Mouse (Mus musculus) c-Kit-positive CD71-negative TER-119-negative erythroid progenitor cells, embryonic 14.5 days (primary cell): ENCODE data around the gene Dennd1c.

Source experiments
- DNase-seq: peaks from one replicate; pipeline ENCODE4 v3.0.0-alpha.2; 2013; ENCODE audit warnings: low read depth

The Dennd1c gene

DNA sequence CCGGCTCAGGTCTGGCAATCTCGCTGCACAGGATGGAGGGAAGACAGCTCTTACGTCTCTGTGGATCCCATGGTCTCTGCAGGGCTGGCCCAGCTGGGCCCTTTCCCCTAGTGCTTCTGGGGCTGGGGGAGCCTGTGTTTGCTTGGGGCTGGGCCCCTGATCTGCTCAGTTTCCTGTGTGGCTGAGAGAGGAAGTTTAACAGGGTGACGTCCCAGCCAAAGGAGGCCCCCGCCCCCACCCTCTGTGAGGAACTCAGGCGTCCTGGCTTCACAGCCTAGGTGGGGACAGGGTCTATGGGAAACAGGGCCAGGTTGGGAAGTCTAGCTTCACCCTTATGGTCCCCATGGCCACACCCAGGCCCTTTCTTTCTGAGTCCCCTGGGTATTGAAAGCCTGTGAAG, at the start of gene Dennd1c:
Dennd1c (minus strand) TSS at position 179 of the 400 bp plus-strand sequence.
- peak; percentile 63 for DNase-seq

DNA sequence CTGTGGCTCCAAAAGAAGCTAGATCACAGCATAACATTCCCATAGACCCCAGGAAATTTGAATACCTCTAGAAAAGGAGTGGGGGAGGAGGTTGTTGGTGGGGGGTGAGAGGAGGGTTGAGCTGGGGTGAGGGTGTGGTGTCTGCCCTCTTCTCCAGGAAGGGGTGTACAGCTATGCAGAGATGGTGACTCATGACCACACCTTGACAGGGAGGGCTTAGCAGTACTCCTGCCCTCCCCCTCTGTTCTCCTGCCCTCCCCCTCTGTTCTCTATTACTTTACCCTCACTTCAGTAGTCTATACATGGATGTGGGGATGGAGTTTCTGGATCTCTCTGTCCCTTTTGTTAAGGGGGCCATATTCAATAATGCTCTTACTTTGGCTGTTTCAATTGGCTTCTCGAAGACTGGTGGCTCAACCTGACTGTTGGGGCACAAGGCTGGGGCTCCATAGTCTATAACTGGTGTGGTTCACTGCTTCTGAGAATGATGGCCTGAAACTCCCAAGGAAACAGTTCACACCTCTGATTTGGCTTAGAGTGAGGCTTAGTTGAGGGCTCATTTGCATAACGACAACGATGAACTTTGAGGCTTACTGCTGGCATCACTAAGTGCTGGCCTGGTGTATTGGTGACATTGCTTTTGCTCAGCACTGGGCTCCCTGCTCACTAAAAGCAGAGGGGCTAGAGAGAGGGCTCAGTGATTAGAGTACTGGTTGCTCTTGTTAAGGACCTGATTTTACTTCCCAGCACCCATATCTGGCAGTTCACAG, 47.7 kb upstream of the Dennd1c start:
- DNase-seq, result no peak

DNA sequence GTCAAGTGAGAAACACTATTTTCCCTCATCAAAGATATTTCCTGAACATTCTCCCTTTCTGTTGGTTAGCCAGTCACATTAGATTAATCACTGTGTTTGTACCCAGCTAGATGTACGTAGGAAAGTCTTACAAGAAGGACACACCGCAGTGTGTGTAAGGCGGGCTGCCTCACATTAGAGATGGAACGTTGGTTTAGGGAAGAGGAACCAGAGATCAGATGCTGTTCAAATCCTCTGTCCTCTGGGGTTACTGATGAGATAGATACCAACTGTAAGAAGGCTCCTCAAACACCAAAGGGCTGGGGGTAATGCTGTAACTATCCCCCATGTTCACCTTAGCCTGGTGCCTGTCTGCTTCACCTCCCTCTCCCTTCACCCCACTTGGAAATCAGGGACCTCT, 46.5 kb upstream of the Dennd1c start:
- no peak for DNase-seq

DNA sequence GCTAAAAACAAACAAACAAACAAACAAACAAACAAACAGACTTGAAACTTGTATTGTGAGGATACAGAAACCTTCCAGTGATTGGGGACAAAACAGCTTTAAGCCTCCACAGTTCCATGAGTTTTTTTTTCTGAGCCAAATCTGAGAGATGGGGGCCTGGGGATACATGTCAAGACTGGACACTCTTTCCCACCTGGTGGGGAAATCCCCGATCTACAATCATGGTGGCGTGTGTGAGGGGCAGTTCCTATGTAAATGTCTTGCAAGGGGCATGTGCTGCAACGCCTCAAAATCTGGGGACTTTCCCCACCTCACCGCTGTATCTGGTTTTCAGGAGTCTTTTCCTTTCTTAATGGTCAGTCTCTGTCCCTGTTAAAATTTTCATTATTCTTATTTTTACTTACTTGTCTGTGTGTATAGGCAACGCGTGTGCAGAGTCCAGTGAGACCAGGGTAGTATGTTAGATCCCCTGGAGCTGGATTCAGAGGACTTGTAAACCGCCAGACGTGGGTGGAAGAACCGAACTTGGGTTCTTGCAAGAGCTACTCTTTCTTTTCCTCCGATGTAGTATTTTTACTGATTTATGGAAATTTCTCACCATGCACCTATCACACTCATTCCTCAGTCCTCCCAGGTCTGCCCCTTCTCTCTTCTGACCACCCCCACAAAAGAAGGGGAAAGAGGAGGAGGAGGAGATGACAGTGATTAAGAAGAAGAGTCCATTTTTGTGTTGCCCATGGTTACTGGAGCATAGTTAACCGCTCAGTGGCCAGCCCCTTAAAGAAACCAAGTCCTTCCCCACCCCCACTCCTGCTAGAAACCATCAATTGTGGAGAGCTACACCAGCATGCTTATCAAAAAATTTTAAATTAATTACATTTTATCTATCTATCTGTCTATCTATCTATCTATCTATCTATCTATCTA, 45.1 kb upstream of the Dennd1c start:
- DNase-seq, result no peak

DNA sequence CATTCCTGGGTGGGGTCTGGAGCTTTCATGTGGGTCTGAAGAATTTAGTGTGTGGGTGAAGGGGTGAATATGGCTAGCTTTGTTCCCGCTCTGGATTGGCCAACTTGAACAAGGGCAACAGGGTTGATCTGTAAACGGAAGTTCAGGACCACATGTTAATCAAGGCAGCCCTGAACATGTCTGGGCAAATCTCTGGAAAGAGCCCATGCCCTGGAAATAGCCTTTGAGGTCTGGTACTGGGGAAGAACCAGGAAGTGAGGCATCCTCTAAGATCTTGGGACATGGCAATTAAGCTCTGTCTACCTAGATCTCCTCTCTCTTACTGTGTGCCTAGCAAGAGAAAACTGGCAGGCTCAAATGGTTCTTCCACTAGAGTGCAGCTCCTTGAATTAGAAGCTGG, 43.5 kb upstream of the Dennd1c start:
- no peak for DNase-seq

DNA sequence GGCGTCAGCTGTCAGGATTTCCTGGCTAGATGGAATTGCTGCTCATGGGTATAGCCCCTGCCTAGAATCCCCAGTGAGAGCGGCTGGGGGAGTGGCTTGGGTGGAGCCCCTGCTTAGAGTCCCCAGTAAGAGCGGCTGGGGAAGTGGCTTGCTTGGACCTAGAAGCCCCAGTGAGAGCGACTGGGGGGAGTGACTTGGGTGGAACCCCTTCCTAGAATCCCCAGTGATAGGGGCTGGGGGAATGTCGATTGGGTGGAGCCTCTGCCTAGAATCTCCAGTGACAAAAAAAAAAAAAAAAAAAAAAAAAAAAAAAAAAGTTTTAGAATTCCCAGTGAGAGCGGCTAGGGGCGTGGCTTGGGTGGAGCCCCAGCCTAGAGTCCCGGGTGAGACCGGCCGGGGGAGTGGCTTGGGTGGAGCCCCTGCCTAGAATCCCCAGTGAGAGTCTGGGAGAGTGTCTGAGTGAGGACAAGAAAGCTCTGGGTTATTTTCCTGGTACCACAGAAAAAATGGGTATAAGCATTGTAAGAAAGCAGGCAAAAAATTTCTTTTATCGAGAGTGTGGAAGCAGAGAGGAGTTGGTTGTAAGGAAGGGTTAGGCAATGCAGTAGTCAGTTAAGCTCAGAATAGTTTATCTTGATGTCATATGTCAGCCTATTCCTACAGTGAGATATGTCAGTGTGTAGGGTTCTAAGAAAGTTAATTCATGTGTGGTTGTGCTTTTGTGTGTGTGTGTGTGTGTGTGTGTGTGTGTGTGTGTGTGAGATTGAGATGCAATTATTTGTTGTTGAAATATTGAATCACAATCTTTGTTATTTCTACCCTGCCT, 40.4 kb upstream of the Dennd1c start:
- DNase-seq, result no peak

DNA sequence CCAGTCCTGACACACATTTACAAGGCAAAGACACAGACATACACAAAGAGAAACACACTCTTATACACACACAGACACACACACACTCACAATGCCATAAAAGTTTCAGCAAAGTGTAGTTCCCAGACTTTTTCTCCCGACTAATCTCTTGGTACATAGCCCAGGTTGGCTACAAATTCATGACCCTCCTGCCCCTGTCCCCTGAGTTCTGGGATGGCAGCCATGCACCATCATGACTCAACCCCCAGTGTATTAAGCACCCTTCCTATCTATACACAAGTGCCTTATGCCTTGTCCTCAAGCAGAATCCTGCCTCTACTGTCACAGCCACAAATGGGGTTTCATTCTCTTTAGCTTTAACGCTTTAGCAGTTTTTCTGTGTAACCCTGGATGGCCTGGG, 38.5 kb upstream of the Dennd1c start:
- no peak for DNase-seq

DNA sequence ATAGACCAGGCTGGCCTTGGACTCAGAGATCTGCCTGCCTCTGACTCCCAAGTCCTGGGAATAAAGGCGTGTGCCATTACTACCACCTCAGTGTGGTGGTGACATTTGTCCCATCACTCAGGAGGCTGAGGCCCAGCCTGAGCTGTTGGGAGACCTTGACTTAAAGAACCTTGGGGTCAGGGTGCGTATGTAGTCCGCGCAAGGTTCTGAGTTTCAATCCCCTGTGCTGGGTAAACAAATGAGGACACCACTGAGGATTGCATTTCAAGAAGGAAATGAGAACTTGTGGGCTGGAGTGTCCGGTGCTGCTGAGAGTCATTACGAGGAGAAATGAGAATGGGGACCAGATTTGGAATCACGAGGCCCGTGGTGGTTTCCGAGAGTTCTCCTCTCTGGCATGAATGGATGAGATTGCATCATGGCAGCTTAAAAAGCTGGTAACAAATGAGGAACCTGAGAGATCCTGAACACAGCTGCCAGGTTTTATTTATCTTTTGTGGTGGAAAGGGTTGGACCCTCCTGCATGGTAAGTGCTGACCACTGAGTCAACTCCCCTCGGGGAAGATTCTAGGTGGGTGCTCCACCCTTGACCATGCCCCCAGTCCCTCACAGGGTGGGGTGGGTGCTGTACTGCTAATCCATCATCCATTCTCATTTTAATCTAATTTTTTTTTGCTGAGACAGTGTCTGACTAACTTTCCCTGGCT, 34.6 kb upstream of the Dennd1c start:
- DNase-seq, result no peak

DNA sequence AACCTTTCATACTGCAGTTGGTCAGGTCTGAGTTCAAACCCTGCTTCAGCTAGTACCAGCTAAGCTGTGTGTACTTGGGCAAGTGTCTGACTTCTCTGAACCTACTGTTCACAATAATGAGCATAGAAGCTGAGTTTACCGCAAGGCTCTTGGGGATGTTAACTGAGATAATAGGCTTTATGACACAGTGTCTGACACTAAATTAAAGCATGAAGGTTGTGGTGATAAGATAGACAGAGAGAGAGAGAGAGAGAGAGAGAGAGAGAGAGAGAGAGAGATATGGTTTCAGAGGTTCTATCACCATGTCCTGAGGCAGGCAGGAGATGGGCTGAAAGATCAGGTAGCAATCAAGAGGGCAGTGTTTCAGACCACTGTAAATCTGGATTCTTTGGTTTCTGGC, 31.7 kb upstream of the Dennd1c start:
- no peak for DNase-seq

DNA sequence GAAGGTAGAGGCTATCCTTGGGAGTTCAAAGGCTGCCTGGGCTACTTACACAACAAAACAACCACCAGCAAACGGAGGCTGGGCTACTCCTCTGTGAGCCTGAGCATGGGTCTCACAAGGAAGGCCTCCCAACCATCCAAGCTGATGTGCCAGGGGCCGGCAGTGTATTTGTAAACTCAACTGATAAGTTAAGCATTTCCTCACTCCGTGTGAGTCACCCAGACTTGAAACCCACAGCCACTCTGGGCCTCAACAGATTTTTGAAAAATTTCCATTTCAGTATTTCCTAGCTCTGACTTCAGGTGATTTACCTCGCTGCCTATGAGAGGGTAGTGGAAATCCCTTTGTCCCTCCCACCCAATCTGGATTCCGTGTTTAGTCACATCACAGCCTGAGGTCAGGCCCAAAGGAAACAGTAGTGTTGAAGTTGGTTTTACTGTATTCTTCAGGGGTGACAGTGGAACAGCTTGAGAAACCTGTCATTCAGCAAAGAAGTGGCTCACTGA, 30.4 kb upstream of the Dennd1c start:
- no peak for DNase-seq

DNA sequence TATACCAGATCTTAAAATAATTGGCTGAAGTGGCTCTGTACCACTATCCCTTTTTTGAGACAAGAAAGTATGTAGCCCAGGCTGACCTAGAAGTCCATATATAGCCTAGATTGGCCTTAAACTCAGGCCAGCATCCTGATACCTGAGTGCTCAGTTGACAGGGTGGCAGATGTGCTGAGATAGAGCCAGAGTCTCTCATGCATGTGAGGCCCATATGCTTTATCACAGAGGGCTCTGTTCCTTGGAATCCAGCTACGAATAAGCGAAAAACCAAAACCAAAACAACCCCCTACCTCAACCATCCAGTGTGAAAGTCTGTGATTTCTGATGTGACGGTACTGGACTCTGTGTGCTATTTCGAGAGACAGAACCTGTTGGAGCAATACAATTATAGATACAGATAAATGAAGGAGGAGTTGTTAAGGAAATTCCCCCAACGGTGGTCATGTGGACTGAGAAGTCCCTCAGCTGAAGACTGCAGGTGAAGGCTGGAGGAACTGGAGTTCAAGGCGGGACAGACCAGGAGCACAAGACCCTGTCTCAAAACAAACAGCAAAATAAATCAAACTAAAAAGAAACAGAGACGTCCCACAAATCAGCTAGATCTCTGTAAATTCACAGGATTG, 29.8 kb upstream of the Dennd1c start:
- no peak for DNase-seq

DNA sequence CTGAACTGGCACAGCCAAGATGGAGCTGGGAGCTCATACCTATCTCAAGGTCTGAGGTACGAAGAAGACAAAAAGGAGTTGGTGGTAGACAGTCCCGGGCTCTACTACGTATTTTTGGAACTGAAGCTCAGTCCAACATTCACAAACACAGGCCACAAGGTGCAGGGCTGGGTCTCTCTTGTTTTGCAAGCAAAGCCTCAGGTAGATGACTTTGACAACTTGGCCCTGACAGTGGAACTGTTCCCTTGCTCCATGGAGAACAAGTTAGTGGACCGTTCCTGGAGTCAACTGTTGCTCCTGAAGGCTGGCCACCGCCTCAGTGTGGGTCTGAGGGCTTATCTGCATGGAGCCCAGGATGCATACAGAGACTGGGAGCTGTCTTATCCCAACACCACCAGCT, 28.8 kb upstream of the Dennd1c start:
- no peak for DNase-seq

DNA sequence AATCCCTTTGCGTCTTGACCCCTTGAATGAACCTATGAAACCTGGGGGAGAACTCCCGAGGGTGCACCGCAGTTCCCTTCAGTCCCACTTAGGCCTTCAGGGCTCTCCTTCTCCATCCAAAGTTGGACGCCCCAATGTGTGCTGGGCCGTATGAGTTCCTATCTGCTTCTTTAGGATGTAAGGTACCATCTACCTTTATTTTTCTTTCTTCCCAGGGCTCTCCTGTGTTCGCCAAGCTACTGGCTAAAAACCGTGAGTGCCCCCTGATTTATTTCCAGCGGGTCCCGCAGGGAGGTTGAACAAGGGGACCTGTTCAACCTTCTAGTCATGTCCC, 27.7 kb upstream of the Dennd1c start:
- no peak for DNase-seq

DNA sequence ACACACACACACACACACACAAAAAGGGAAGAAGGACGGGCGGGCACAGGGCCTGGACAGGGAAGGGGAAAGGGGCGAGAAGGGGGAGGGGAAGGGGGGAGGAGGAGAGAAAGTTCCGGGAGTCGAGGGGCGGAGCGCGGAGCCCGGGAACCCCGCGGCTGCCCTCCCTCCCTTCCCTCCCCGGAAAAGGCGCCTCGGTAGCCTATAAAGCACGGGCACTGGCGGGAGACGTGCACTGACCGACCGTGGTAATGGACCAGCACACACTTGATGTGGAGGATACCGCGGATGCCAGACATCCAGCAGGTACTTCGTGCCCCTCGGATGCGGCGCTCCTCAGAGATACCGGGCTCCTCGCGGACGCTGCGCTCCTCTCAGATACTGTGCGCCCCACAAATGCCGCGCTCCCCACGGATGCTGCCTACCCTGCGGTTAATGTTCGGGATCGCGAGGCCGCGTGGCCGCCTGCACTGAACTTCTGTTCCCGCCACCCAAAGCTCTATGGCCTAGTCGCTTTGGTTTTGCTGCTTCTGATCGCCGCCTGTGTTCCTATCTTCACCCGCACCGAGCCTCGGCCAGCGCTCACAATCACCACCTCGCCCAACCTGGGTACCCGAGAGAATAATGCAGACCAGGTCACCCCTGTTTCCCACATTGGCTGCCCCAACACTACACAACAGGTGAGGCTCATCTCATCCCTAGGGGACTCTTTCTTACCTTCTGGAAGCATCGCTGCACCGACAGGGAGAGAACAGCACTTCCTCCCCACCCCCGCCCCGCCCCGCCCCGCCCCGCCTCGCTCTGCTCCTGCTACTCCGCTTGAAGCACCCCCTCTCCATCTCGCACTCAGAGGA, 27.1 kb upstream of the Dennd1c start, which contains the start of gene Tnfsf9:
Tnfsf9 (plus strand) TSS at position 145 of the 854 bp plus-strand sequence.
- no peak for DNase-seq

DNA sequence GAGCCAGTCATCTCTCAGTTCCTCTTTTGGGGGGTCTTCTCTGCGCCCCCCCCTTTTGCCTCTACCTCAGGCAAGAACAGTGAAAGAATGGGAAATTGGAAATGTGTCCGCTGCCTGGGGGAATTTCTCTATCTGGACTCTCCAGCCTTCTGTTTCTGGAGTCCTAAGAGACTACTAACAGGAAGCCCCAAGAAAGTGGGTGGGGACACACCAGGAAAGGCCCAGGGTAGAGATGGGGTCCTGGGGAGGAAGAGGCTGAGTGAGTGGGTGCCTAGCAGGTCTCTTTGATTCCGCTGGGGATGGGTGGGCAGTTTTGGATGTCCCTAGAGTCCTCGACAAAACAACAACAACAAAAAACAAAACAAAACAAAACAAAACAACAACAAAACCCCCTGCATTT, 26.2 kb upstream of the Dennd1c start:
- no peak for DNase-seq

DNA sequence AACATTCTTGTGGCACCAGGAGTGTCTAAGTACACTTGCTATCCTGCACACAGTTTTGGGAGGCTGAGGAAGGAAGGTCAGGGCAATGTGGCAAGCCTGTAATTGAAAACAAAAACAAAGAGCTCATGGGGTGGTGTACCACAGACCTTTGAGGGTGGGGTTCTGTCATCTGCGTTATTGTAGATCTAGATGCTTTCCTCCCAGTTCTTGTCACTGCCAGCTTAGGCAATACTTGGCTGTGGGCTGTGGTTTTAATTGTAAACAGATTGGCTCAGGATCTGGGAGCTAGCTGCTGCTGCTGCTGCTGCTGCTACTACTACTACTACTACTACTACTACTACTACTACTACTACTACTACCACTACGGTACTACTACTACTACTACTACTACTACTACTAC, 24.0 kb upstream of the Dennd1c start:
- DNase-seq, result no peak

DNA sequence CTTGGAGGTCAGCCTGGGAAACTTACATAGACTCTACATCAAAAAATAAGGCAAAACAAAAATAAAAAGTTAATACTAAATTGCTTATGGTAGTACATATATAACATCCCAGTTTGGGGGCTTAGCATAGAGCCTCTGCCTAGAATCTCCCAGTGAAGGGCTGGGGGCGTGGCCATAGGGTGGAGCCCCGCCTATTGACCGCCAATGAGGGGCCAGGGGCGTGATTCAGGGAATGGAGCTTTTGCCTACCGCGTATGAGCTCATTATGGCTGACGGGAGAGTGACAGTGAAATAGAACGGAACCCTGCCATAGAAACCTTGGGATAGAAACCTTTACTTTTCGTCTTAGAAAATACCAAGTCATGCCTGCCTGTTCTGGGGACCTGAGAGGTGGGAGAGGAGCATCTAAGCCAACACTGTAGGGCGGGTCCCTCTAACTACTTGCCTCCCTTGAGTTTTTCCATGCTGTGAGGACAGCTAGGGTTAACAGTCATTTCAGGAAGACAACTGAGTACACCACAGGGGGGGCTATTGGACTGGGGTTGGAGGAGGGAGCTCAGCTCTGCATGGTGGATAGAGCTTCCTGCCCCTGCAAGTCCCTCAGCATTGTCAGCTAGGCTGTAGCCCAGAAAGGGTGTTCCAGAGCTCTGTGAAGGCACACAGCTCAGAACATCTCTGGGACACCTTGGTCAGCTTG, 21.5 kb upstream of the Dennd1c start:
- DNase-seq, result peak; percentile 58

DNA sequence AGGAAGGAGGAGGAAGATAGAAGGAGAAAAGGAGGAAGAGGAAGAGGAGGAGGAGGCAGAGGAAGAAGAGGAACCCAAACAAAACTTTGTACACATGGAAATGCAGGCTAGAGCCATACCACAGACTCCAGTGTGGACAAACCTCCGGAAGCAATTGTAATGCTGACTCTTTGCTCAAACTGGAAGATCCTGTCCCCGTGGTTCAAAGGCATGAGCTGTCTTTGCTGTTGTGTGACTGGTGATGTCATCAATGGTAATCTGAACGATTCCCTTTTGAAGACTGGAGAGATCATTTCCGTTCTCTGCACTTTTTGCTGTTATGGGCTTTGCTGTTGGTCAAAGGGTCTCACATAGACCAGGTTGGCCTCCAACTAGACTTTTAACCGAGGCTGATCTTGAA, 20.0 kb upstream of the Dennd1c start:
- no peak for DNase-seq

DNA sequence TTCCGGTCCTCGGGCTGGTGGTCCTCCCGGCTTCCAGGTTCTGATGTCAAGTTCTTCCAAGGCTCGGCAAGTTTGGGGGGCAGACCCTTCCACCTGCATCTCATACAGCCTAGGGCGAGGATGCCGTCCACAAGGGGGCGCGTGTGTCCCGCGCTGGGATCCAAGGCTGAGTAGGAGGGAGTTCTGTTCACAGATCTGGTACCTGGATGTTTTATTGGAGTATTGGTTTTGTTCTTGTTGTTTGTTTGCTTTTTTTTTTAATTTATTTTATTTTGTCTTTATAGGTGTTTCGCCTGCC, 18.3 kb upstream of the Dennd1c start:
- DNase-seq, result peak; percentile 73
